Mouse (Mus musculus) cerebellum, adult 2 months (tissue): ENCODE measurements around the gene Plin3. TPM values are rescaled to one million over a fixed set of nuclear protein-coding genes. Genes with fewer than 3 reads are reported as not detected.
"Not testable (repeated sequence)": the region's sequence is repeated elsewhere in the genome, so short reads cannot be mapped to it uniquely, and the experiment has no call there.

Experiments
- DNase-seq, 2 experiments: peaks; one replicate each; pipeline ENCODE4 v3.0.0; 2021
- H3K27ac ChIP-seq: fragments of 200-500 bp; 2 replicates; pipeline ENCODE4 v1.5.1; 2012; ENCODE audit warnings: low read length, control low read depth, inconsistent platforms; ENCODE audit not compliant: insufficient read depth
- H3K27me3 ChIP-seq: fragments of 200-500 bp; 2 replicates; pipeline ENCODE4 v1.6.1; 2012; ENCODE audit warnings: inconsistent platforms, mild to moderate bottlenecking, low read length, moderate library complexity; ENCODE audit not compliant: control insufficient read depth, insufficient read depth
- H3K4me1 ChIP-seq: fragments of 200-500 bp; 2 replicates; pipeline ENCODE4 v1.6.1; 2011; ENCODE audit warnings: low read length; ENCODE audit not compliant: control insufficient read depth, insufficient read depth
- H3K4me3 ChIP-seq: fragments of 200-500 bp; replicated peaks from 2 replicates; pipeline ENCODE3; 2011; ENCODE audit warnings: mild to moderate bottlenecking, low read depth, low read length, control low read depth; ENCODE audit not compliant: insufficient read depth
- CTCF ChIP-seq: fragments of 200-500 bp; IDR thresholded peaks from 2 replicates; pipeline ENCODE4 v1.5.1; 2011; ENCODE audit warnings: low read depth, mild to moderate bottlenecking, control low read depth, low read length, moderate library complexity, borderline replicate concordance; ENCODE audit not compliant: insufficient read depth
- POLR2A ChIP-seq: fragments of 200-500 bp; IDR thresholded peaks from 2 replicates; pipeline ENCODE4 v1.6.1; 2011; ENCODE audit warnings: low read length, control low read depth, borderline replicate concordance; ENCODE audit not compliant: insufficient read depth
- WGBS: fragments of 180-500 bp; shearing (Covaris S2); methylation state at CpG from one replicate; pipeline ENCODE4 v1.1.7; 2018; 5-methylcytosine and 5-hydroxymethylcytosine counted together
- polyA plus RNA-seq: library from polyadenylated mRNA; depleted of rRNA; stranded (reverse); fragments of >200 nt; gene quantifications from 2 replicates; pipeline ENCODE4 v1.2.3, GENCODE M21; 2012

Gene Plin3
- polyA plus RNA-seq, 1 experiment = 20.9 TPM

- Histone ChIP-seq H3K4me1 (peaks cover 32% of the 10 kb centered on the region), H3K27me3 (no peaks in the 10 kb centered on the region), H3K27ac (no peak overlapping the region), H3K4me3 (peak overlapping the region; percentile 23)
- no peak for DNase-seq
- WGBS = 80% methylated on average over 10 of the region's 10 CpGs
- no peak for TF ChIP-seq CTCF
- TF ChIP-seq POLR2A = no peak
These were observed 33.2 kb downstream of the Plin3 start for GRCm38 (mm10) chr17:56259301-56260037.

- WGBS = 45% methylated on average over 2 of the region's 2 CpGs
- DNase-seq, H3K27me3 ChIP-seq, H3K27ac ChIP-seq, H3K4me3 ChIP-seq: not testable (repeated sequence)
- peaks cover 32% of the 10 kb centered on the region for H3K4me1 ChIP-seq
These were observed 33.9 kb downstream of the Plin3 start for GRCm38 (mm10) chr17:56258812-56259211.

GRCm38 (mm10) chr17:56258269-56258668 is 34.4 kb downstream of the Plin3 start:
- H3K4me1 ChIP-seq = peaks cover 32% of the 10 kb centered on the region
- 90% methylated on average over 19 of the region's 19 CpGs for WGBS
- DNase-seq, H3K27ac ChIP-seq, H3K27me3 ChIP-seq, H3K4me3 ChIP-seq: not testable (repeated sequence)

DNA sequence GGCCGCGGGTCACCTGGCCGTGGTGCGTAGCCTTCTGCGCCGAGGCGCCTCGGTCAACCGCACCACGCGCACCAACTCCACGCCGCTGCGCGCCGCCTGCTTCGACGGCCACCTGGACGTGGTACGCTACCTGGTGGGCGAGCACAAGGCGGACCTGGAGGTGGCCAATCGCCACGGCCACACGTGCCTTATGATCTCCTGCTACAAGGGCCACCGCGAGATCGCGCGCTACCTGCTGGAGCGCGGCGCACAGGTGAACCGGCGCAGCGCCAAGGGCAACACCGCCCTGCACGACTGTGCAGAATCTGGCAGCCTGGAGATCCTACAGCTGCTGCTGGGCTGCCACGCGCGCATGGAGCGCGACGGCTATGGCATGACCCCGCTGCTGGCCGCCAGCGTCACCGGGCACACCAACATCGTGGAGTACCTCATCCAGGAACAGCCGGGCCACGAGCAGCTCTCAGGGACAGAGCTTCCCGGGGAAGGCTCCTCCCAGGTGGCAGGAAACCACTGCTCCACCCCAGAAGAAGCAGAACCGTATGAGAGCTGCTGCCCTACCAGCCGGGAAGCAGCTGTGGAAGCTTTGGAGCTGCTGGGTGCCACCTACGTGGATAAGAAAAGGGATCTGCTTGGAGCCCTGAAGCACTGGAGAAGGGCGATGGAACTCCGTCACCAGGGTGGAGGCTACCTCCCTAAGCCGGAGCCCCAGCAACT is 35.3 kb downstream of the Plin3 start:
- no peaks in the 10 kb centered on the region for H3K27me3 ChIP-seq
- peaks cover 28% of the 10 kb centered on the region for H3K4me1 ChIP-seq
- DNase-seq = peak in 1 of 2 experiments; percentile 56
- TF ChIP-seq POLR2A = no peak
- no peak for TF ChIP-seq CTCF
- 4% methylated on average over 54 of the region's 58 CpGs for WGBS
- H3K4me3 ChIP-seq = peak overlapping the region; percentile 43
- H3K27ac ChIP-seq = no peak overlapping the region

DNA sequence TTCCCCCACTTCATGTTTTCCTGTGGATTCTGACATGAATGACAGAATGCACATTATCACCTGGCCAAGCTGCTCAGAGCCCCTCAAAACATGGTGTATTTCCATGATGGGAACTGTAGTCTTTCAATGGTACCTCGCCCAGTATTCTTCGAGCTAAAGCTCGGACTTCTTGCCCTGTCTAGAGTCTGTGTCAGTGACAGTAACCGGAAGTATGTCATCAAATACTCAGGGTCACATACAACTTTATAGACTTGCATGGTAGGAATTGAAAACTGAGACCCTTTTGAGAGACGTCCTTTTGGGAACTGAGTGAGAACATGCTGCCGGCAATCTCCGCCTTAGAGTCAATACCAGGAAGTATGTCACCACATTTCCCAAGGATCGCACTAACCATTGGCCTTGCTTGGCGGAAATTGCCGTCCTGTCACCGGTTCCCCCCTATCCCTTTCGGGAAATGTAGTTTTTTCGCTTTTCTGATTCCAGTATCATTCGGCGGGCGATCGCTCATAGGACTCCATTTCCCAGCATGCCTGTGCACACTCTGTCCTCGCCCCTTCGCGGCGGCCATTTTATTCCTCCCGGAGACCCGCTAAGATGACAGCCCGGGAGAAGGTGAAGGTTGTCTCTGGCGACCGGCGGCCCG is 36.3 kb downstream of the Plin3 start, which contains the start of gene Fem1a:
Gene Fem1a, plus strand, starts transcription at position 572 of the 643 bp plus-strand sequence.
- peak; percentile 93 to 99 for DNase-seq
- H3K4me3 ChIP-seq = peak within 1 kb of the TSS; percentile 71
- WGBS = under 1% methylated on average over 28 of the region's 28 CpGs
- H3K27ac ChIP-seq = peak within 1 kb of the TSS; percentile 57; the same call in 1 of the 2 replicates
- H3K4me1 ChIP-seq = peaks cover 22% of the 10 kb centered on the region
- peak; percentile 21; the same call in 1 of the 2 replicates for TF ChIP-seq POLR2A
- no peak for TF ChIP-seq CTCF
- H3K27me3 ChIP-seq = no peaks in the 10 kb centered on the region

GRCm38 (mm10) chr17:56255863-56256238 is 36.8 kb downstream of the Plin3 start:
- Histone ChIP-seq H3K4me1 (peaks cover 18% of the 10 kb centered on the region), H3K4me3 (peak overlapping the region; percentile 71), H3K27ac (peak overlapping the region; percentile 57; the same call in 1 of the 2 replicates), H3K27me3 (no peaks in the 10 kb centered on the region)
- WGBS = under 1% methylated on average over 32 of the region's 32 CpGs
- DNase-seq = peak; percentile 99
- TF ChIP-seq POLR2A (peak; percentile 72; the same call in 1 of the 2 replicates), CTCF (peak; percentile 85)

DNA sequence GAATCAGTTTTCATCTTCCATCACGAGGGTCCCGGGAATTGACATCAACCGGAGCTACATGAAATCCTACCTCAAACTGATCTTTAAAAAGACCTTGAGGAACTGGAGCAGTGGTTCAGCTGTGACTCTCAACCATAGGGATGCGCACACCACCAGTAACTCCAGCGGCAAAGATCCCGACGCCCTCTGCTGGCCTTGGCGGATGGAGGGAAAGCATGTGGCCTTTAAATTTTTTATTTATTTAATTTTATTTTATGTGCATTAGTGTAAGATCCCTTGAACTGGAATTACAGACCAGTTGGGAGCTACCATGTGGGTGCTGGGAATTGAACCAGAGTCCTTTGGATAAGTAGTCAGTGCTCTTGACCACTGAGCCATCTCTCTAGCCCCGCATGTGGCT is 37.2 kb downstream of the Plin3 start:
- Histone ChIP-seq H3K27me3 (no peaks in the 10 kb centered on the region), H3K27ac (no peak overlapping the region), H3K4me1 (peaks cover 18% of the 10 kb centered on the region), H3K4me3 (peak overlapping the region; percentile 13)
- peak in 1 of 2 experiments; percentile 69 for DNase-seq
- WGBS = 15% methylated on average over 9 of the region's 9 CpGs
- no peak for TF ChIP-seq POLR2A
- TF ChIP-seq CTCF = peak; percentile 26; the same call in 1 of the 2 replicates

GRCm38 (mm10) chr17:56254695-56255094 is 38.0 kb downstream of the Plin3 start:
- WGBS = 77% methylated on average over 4 of the region's 4 CpGs
- TF ChIP-seq CTCF = no peak
- TF ChIP-seq POLR2A = no peak
- no peak overlapping the region for H3K27ac ChIP-seq

More at GRCm38 (mm10) chr17:56254695-56255094, 38.0 kb downstream of the Plin3 start:
- DNase-seq = no peak
- H3K4me3 ChIP-seq = no peak overlapping the region
- no peaks in the 10 kb centered on the region for H3K27me3 ChIP-seq
- H3K4me1 ChIP-seq = peaks cover 11% of the 10 kb centered on the region
